Mouse (Mus musculus): Measurements from ENCODE around the gene Rftn2.

GRCm38 (mm10) chr1:55211081-55211480 is 15.5 kb downstream of the Rftn2 start:
- TF ChIP-seq CTCF (IDR thresholded peaks at IDR 0.05; ENCODE audit: extremely low read depth, insufficient read depth, low read length) (no peak), POLR2A (IDR thresholded peaks at IDR 0.05; ENCODE audit: extremely low read depth, insufficient read depth, low read length) (no peak)
